Mouse (Mus musculus) kidney, adult 2 months (tissue): ENCODE results near the gene Spop. TPM values are rescaled to one million over a fixed set of nuclear protein-coding genes. Genes with fewer than 3 reads are reported as not detected.

Experiments used
- DNase-seq: peaks from one replicate; pipeline ENCODE4 v3.0.0; 2021
- H3K27ac ChIP-seq: fragments of 200-500 bp; 2 replicates; pipeline ENCODE4 v1.5.1; 2012; ENCODE audit warnings: low read depth, low read length, control low read depth, inconsistent platforms; ENCODE audit not compliant: insufficient read depth
- H3K27me3 ChIP-seq: fragments of 200-500 bp; replicated peaks from 2 replicates; pipeline ENCODE4 v1.6.1; 2012; ENCODE audit warnings: mild to moderate bottlenecking, moderate library complexity, low read length, inconsistent platforms; ENCODE audit not compliant: control insufficient read depth, insufficient read depth
- H3K36me3 ChIP-seq: fragments of 200-500 bp; 2 replicates; pipeline ENCODE4 v1.6.1; 2012; ENCODE audit warnings: mild to moderate bottlenecking, moderate library complexity, low read length, inconsistent platforms; ENCODE audit not compliant: control insufficient read depth, insufficient read depth
- H3K4me1 ChIP-seq: fragments of 200-500 bp; 2 replicates; pipeline ENCODE4 v1.6.1; 2011; ENCODE audit warnings: low read length; ENCODE audit not compliant: control insufficient read depth, insufficient read depth
- H3K4me3 ChIP-seq: fragments of 200-500 bp; 2 replicates; pipeline ENCODE4 v1.5.1; 2011; ENCODE audit warnings: mild to moderate bottlenecking, low read depth, low read length, control low read depth; ENCODE audit not compliant: insufficient read depth
- CTCF ChIP-seq: fragments of 200-500 bp; conservative IDR thresholded peaks from 2 replicates; pipeline ENCODE4 v1.5.1; 2011; ENCODE audit warnings: low read depth, mild to moderate bottlenecking, control low read depth, low read length, moderate library complexity, mixed read lengths; ENCODE audit not compliant: insufficient read depth, insufficient read length
- POLR2A ChIP-seq: fragments of 200-500 bp; IDR thresholded peaks from one replicate; pipeline ENCODE4 v1.6.1; 2011; ENCODE audit warnings: low read depth, low read length, control low read depth
- WGBS: fragments of 180-500 bp; shearing (Covaris S2); methylation state at CpG from one replicate; pipeline ENCODE4 v1.1.7; 2018; 5-methylcytosine and 5-hydroxymethylcytosine counted together
- polyA plus RNA-seq: library from polyadenylated mRNA; depleted of rRNA; stranded (reverse); fragments of >200 nt; gene quantifications from 2 replicates; pipeline ENCODE4 v1.2.3, GENCODE M21; 2012

Gene Spop
- polyA plus RNA-seq, 1 experiment: 66.4 TPM

- peak; percentile 38 for DNase-seq
- no peak overlapping the region for H3K27ac ChIP-seq
- H3K4me3 ChIP-seq: no peak overlapping the region
- no peaks in the 10 kb centered on the region for H3K27me3 ChIP-seq
- no peaks in the 10 kb centered on the region for H3K4me1 ChIP-seq
- TF ChIP-seq CTCF (no peak), POLR2A (no peak)
- 74% methylated on average over 14 of the region's 14 CpGs for WGBS
- H3K36me3 ChIP-seq: peaks cover 10% of the 10 kb centered on the region
Measured at GRCm38 (mm10) chr11:95490104-95490503, 76.2 kb downstream of the Spop start.

GRCm38 (mm10) chr11:95492256-95492655 is 78.4 kb downstream of the Spop start:
- H3K4me1 ChIP-seq: no peaks in the 10 kb centered on the region
- peaks cover 9% of the 10 kb centered on the region for H3K36me3 ChIP-seq
- H3K4me3 ChIP-seq: no peak overlapping the region
- no peak for DNase-seq
- 79% methylated on average over 4 of the region's 4 CpGs for WGBS
- H3K27ac ChIP-seq: no peak overlapping the region
- H3K27me3 ChIP-seq: no peaks in the 10 kb centered on the region
- TF ChIP-seq CTCF: no peak
- TF ChIP-seq POLR2A: no peak

- WGBS: 85% methylated on average over 4 of the region's 4 CpGs
- Histone ChIP-seq H3K36me3 (peaks cover 9% of the 10 kb centered on the region), H3K27me3 (no peaks in the 10 kb centered on the region), H3K4me3 (no peak overlapping the region), H3K4me1 (no peaks in the 10 kb centered on the region), H3K27ac (no peak overlapping the region)
- DNase-seq: no peak
- no peak for TF ChIP-seq POLR2A
- no peak for TF ChIP-seq CTCF
Measured at GRCm38 (mm10) chr11:95493010-95493409, 79.1 kb downstream of the Spop start.

GRCm38 (mm10) chr11:95493950-95494349 is 80.1 kb downstream of the Spop start:
- TF ChIP-seq CTCF (no peak), POLR2A (no peak)
- peaks cover 9% of the 10 kb centered on the region for H3K36me3 ChIP-seq
- 68% methylated on average over 9 of the region's 9 CpGs for WGBS

GRCm38 (mm10) chr11:95494374-95494773 is 80.5 kb downstream of the Spop start:
- Histone ChIP-seq H3K36me3 (peaks cover 9% of the 10 kb centered on the region), H3K4me1 (no peaks in the 10 kb centered on the region), H3K4me3 (no peak overlapping the region), H3K27ac (no peak overlapping the region), H3K27me3 (no peaks in the 10 kb centered on the region)
- WGBS: 66% methylated on average over 3 of the region's 3 CpGs
- TF ChIP-seq CTCF: no peak
- TF ChIP-seq POLR2A: no peak
- DNase-seq: no peak

More at GRCm38 (mm10) chr11:95493950-95494349, 80.1 kb downstream of the Spop start:
- Histone ChIP-seq H3K4me1 (no peaks in the 10 kb centered on the region), H3K27ac (no peak overlapping the region), H3K27me3 (no peaks in the 10 kb centered on the region), H3K4me3 (no peak overlapping the region)
- no peak for DNase-seq

GRCm38 (mm10) chr11:95495883-95496282 is 82.0 kb downstream of the Spop start:
- Histone ChIP-seq H3K36me3 (peaks cover 9% of the 10 kb centered on the region; the same call in 1 of the 2 replicates), H3K4me3 (no peak overlapping the region), H3K4me1 (no peaks in the 10 kb centered on the region), H3K27ac (no peak overlapping the region), H3K27me3 (no peaks in the 10 kb centered on the region)
- WGBS: 75% methylated on average over 9 of the region's 9 CpGs
- no peak for TF ChIP-seq POLR2A
- TF ChIP-seq CTCF: no peak
- no peak for DNase-seq

GRCm38 (mm10) chr11:95497921-95498320 is 84.0 kb downstream of the Spop start:
- no peaks in the 10 kb centered on the region for H3K4me1 ChIP-seq
- no peak overlapping the region for H3K4me3 ChIP-seq
- 0 out of 2 replicates have a peak, but pooled peaks cover 2% of the 10 kb centered on the region for H3K36me3 ChIP-seq
- H3K27ac ChIP-seq: no peak overlapping the region
- H3K27me3 ChIP-seq: no peaks in the 10 kb centered on the region
- no peak for DNase-seq
- TF ChIP-seq CTCF: no peak
- TF ChIP-seq POLR2A: no peak
- 93% methylated on average over 5 of the region's 5 CpGs for WGBS

- 29% methylated on average over 4 of the region's 4 CpGs for WGBS
- H3K4me1 ChIP-seq: no peaks in the 10 kb centered on the region
- H3K36me3 ChIP-seq: no peaks in the 10 kb centered on the region
- DNase-seq: no peak
- H3K27ac ChIP-seq: no peak overlapping the region
- no peaks in the 10 kb centered on the region for H3K27me3 ChIP-seq
- H3K4me3 ChIP-seq: no peak overlapping the region
- TF ChIP-seq POLR2A: no peak
- TF ChIP-seq CTCF: no peak
Measured at GRCm38 (mm10) chr11:95500412-95500811, 86.5 kb downstream of the Spop start.
